Mouse (Mus musculus) thymus, postnatal 0 days (tissue): ENCODE results near the gene Ssrp1. TPM values are rescaled to one million over a fixed set of nuclear protein-coding genes. Genes with fewer than 3 reads are reported as not detected.

Experiments
- DNase-seq: peaks from one replicate; pipeline ENCODE4 v3.0.0-alpha.2; 2015; ENCODE audit warnings: low spot score
- polyA plus RNA-seq: library from polyadenylated mRNA; unstranded; fragments of >200 nt; fragmentation: Nextera tagmentation; extraction: Ambion mirVana; gene quantifications from 2 replicates; pipeline ENCODE4 v1.2.1, GENCODE M21; 2015

Ssrp1 gene
- polyA plus RNA-seq, 1 experiment from 2014 or later: 221 TPM

- no peak for DNase-seq
Observed at GRCm38 (mm10) chr2:85073751-85074150, 36.7 kb downstream of the Ssrp1 start.

GRCm38 (mm10) chr2:85088716-85089646 is 51.9 kb downstream of the Ssrp1 start:
- DNase-seq: no peak

GRCm38 (mm10) chr2:85091325-85091724 is 54.3 kb downstream of the Ssrp1 start:
- DNase-seq: no peak

- DNase-seq: no peak
Observed at GRCm38 (mm10) chr2:85093376-85093775, 56.3 kb downstream of the Ssrp1 start.

GRCm38 (mm10) chr2:85095906-85096305 is 58.9 kb downstream of the Ssrp1 start:
- no peak for DNase-seq

Other genes starting within 250 kb of the Ssrp1 start
- 39.1 and 45.5 TPM in 2 replicates for gene Ube2l6, start 238.4 kb upstream of the Ssrp1 start, polyA plus RNA-seq
- gene Smtnl1, start 214.6 kb upstream of the Ssrp1 start, polyA plus RNA-seq: 0.38 and 0.44 TPM in 2 replicates
- 35.6 and 38.9 TPM in 2 replicates for gene Timm10, start 210.2 kb upstream of the Ssrp1 start, polyA plus RNA-seq
- 19.7 and 22.7 TPM in 2 replicates for gene Slc43a1, start 198.4 kb upstream of the Ssrp1 start, polyA plus RNA-seq
- gene Rtn4rl2, start 150.5 kb upstream of the Ssrp1 start, polyA plus RNA-seq: 0.10 and 0.22 TPM in 2 replicates
- 29.1 and 30.0 TPM in 2 replicates for gene Slc43a3, start 100.7 kb upstream of the Ssrp1 start, polyA plus RNA-seq
- 3.0 and 4.2 TPM in 2 replicates for gene Prg2, start 56.8 kb upstream of the Ssrp1 start, polyA plus RNA-seq
- 0.78 and 1.4 TPM in 2 replicates for gene Prg3, start 49.0 kb upstream of the Ssrp1 start, polyA plus RNA-seq
- gene P2rx3, start 228 bp downstream of the Ssrp1 start, polyA plus RNA-seq: 0.30 and 0.31 TPM in 2 replicates
- 8.1 and 8.5 TPM in 2 replicates for gene Tnks1bp1, start 10.8 kb downstream of the Ssrp1 start, polyA plus RNA-seq
- 19.6 and 19.9 TPM in 2 replicates for gene Aplnr, start 99.0 kb downstream of the Ssrp1 start, polyA plus RNA-seq
- gene Lrrc55, start 160.0 kb downstream of the Ssrp1 start, polyA plus RNA-seq: 0.13 and 0.17 TPM in 2 replicates